In the genomic region with DNA sequence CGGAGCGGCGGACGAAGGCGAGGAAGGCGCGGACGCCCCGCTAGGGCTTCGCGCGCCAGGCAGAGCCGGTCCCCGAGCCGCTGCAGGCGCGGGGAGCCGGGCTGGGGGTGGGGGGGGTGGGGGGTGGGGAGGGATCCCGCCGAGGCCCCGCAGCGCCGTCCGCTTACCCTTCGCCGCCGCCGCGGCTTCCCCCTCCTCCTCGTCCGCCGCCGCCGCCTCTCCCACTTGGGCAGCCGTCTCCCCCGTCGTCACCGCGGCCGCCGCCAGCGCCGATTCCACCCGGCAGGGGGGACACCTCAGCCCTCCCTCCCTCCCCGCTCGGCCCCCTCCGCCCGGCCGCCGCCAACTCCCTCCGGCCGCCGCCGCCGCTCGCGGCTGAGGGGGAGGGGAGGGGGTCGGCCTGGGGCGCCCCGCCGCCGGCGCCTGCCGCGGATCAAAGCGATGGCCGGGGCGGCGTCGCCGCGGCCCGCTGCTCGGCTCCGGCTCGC, we compare ENCODE assay signal across 8 mouse cellular contexts. TPM values are rescaled to one million over a fixed set of nuclear protein-coding genes. Genes with fewer than 3 reads are reported as not detected.
A peak's percentile ranks its signal among the peaks of the same experiment; 100 is the strongest.
DNase-seq lines count a peak whose midpoint lies in the region; ATAC-seq and TF ChIP-seq lines count a peak whose summit lies in the region.

No protein-coding gene starts in this region.

- TF ChIP-seq CTCF in stomach, postnatal 0 days (IDR thresholded peaks at IDR 0.05; ENCODE audit: low read depth), result no peak

- peak overlapping the region; percentile 98 for H3K9ac ChIP-seq in forebrain, embryonic 13.5 days
- H3K9ac ChIP-seq in hindbrain, embryonic 12.5 days, result peak overlapping the region; percentile 100
- H3K9ac ChIP-seq in limb, embryonic 12.5 days (replicated peaks), result peak overlapping the region; percentile 99
- peak overlapping the region; percentile 100 for H3K9ac ChIP-seq in midbrain, embryonic 16.5 days (ENCODE audit: low read depth, low read length)
- peak overlapping the region; percentile 98 for H3K9ac ChIP-seq in stomach, postnatal 0 days (ENCODE audit: low read length)

- no peaks in the 10 kb centered on the region for H3K27me3 ChIP-seq in erythroblast, embryonic 14.5 days (ENCODE audit: control insufficient read depth)
- H3K27me3 ChIP-seq in forebrain, embryonic 13.5 days, result no peaks in the 10 kb centered on the region
- H3K27me3 ChIP-seq in hindbrain, embryonic 12.5 days, result no peaks in the 10 kb centered on the region
- no peaks in the 10 kb centered on the region for H3K27me3 ChIP-seq in limb, embryonic 12.5 days
- no peaks in the 10 kb centered on the region for H3K27me3 ChIP-seq in midbrain, embryonic 16.5 days (ENCODE audit: control insufficient read depth, insufficient read depth, low read depth, low read length)
- H3K27me3 ChIP-seq in stomach, postnatal 0 days (ENCODE audit: control insufficient read depth, insufficient read depth, low read length), result no peaks in the 10 kb centered on the region

- H3K4me1 ChIP-seq in erythroblast, embryonic 14.5 days (ENCODE audit: control insufficient read depth), result peaks cover 60% of the 10 kb centered on the region
- H3K4me1 ChIP-seq in forebrain, embryonic 13.5 days, result peaks cover 24% of the 10 kb centered on the region
- H3K4me1 ChIP-seq in hindbrain, embryonic 12.5 days, result peaks cover 12% of the 10 kb centered on the region
- H3K4me1 ChIP-seq in limb, embryonic 12.5 days (replicated peaks), result peaks cover 12% of the 10 kb centered on the region
- H3K4me1 ChIP-seq in midbrain, embryonic 16.5 days (ENCODE audit: control insufficient read depth, insufficient read depth, low read length), result peaks cover 23% of the 10 kb centered on the region
- no peaks in the 10 kb centered on the region; the same call in 1 of the 2 replicates for H3K4me1 ChIP-seq in stomach, postnatal 0 days (replicated peaks; ENCODE audit: control insufficient read depth, insufficient read depth)

- H3K27ac ChIP-seq in forebrain, embryonic 13.5 days, result peak overlapping the region; percentile 99
- H3K27ac ChIP-seq in hindbrain, embryonic 12.5 days, result peak overlapping the region; percentile 99
- H3K27ac ChIP-seq in limb, embryonic 12.5 days, result peak overlapping the region; percentile 100
- peak overlapping the region; percentile 98 for H3K27ac ChIP-seq in midbrain, embryonic 16.5 days (ENCODE audit: low read length)
- peak overlapping the region; percentile 99 for H3K27ac ChIP-seq in stomach, postnatal 0 days (replicated peaks)

- peak overlapping the region; percentile 92 for H3K4me3 ChIP-seq in erythroblast, embryonic 14.5 days (replicated peaks)
- peak overlapping the region; percentile 94 for H3K4me3 ChIP-seq in forebrain, embryonic 13.5 days
- peak overlapping the region; percentile 99 for H3K4me3 ChIP-seq in hindbrain, embryonic 12.5 days
- peak overlapping the region; percentile 99 for H3K4me3 ChIP-seq in limb, embryonic 12.5 days (replicated peaks)
- peak overlapping the region; percentile 92 for H3K4me3 ChIP-seq in midbrain, embryonic 16.5 days (ENCODE audit: low read depth, low read length)
- H3K4me3 ChIP-seq in stomach, postnatal 0 days (ENCODE audit: low read depth, low read length), result peak overlapping the region; percentile 91

- H3K4me2 ChIP-seq in forebrain, embryonic 13.5 days, result peak overlapping the region; percentile 87
- H3K4me2 ChIP-seq in hindbrain, embryonic 12.5 days (replicated peaks), result peak overlapping the region; percentile 77
- peak overlapping the region; percentile 80 for H3K4me2 ChIP-seq in limb, embryonic 12.5 days
- peak overlapping the region; percentile 88 for H3K4me2 ChIP-seq in midbrain, embryonic 16.5 days (ENCODE audit: low read length)
- peak overlapping the region; percentile 84 for H3K4me2 ChIP-seq in stomach, postnatal 0 days (replicated peaks; ENCODE audit: low read depth)

- 0% methylated on average over 12 of the region's 76 CpGs for WGBS in forebrain, embryonic 13.5 days
- WGBS in hindbrain, embryonic 12.5 days, result 0% methylated on average over 16 of the region's 76 CpGs
- 0% methylated on average over 1 of the region's 76 CpGs for WGBS in limb, embryonic 12.5 days
- WGBS in midbrain, embryonic 16.5 days, result 0% methylated on average over 11 of the region's 76 CpGs
- WGBS in stomach, postnatal 0 days, result no CpG with 5 or more reads among the region's 76 CpGs

- H3K36me3 ChIP-seq in erythroblast, embryonic 14.5 days (ENCODE audit: control insufficient read depth), result peaks cover 7% of the 10 kb centered on the region
- no peaks in the 10 kb centered on the region for H3K36me3 ChIP-seq in forebrain, embryonic 13.5 days (ENCODE audit: poor library complexity, severe bottlenecking)
- no peaks in the 10 kb centered on the region for H3K36me3 ChIP-seq in hindbrain, embryonic 12.5 days
- H3K36me3 ChIP-seq in limb, embryonic 12.5 days, result no peaks in the 10 kb centered on the region
- H3K36me3 ChIP-seq in midbrain, embryonic 16.5 days (ENCODE audit: control insufficient read depth, insufficient read depth, low read length), result no peaks in the 10 kb centered on the region
- no peaks in the 10 kb centered on the region for H3K36me3 ChIP-seq in stomach, postnatal 0 days (ENCODE audit: control insufficient read depth, insufficient read depth, low read length)

- TF ChIP-seq EP300 in stomach, postnatal 0 days (optimal IDR thresholded peaks at IDR 0.05), result no peak

- ATAC-seq in erythroblast, adult 5-6 weeks (replicated peaks; ENCODE audit: low FRiP score, poor library complexity, severe bottlenecking), result no peak
- ATAC-seq in forebrain, embryonic 13.5 days, result peak; percentile 75
- ATAC-seq in hindbrain, embryonic 12.5 days (ENCODE audit: low FRiP score), result peak; percentile 73
- ATAC-seq in limb, embryonic 12.5 days (ENCODE audit: insufficient number of reproducible peaks, insufficient read depth, low FRiP score, low TSS enrichment, low read depth), result peak; percentile 75
- peak; percentile 55 for ATAC-seq in midbrain, embryonic 16.5 days
- ATAC-seq in stomach, postnatal 0 days (ENCODE audit: low FRiP score, low TSS enrichment), result peak; percentile 39

- peak; percentile 43 to 63 for DNase-seq in adrenal gland, postnatal 36 days
- no peak for DNase-seq in stomach, postnatal 0 days (ENCODE audit: low spot score)

- H3K9me3 ChIP-seq in erythroblast, embryonic 14.5 days (ENCODE audit: control insufficient read depth, low read length), result no peaks in the 10 kb centered on the region
- no peaks in the 10 kb centered on the region for H3K9me3 ChIP-seq in forebrain, embryonic 13.5 days (replicated peaks)
- no peaks in the 10 kb centered on the region for H3K9me3 ChIP-seq in hindbrain, embryonic 12.5 days (replicated peaks)
- no peaks in the 10 kb centered on the region for H3K9me3 ChIP-seq in limb, embryonic 12.5 days
- H3K9me3 ChIP-seq in midbrain, embryonic 16.5 days (replicated peaks; ENCODE audit: control insufficient read depth, low read length, poor library complexity, severe bottlenecking), result no peaks in the 10 kb centered on the region
- H3K9me3 ChIP-seq in stomach, postnatal 0 days (ENCODE audit: control insufficient read depth, low read length), result no peaks in the 10 kb centered on the region

RNA-seq across cellular contexts. Expression of a gene that starts 0.4 kb away (rescaled TPM):
- polyA plus RNA-seq in erythroblast, embryonic 14.5 days (2012), result 0.83 and 1.1 TPM in 2 replicates
- total RNA-seq in erythroblast, adult 5-6 weeks (2015; ENCODE audit: low replicate concordance), result 106 and 110 TPM in 2 replicates
- 63.7 and 88.3 TPM in 2 replicates for total RNA-seq in erythroblast, adult 5-6 weeks (2017; ENCODE audit: low replicate concordance)
- total RNA-seq in adrenal gland, postnatal 36 days (2021), result 10 to 100 TPM; 51.2 to 51.7 TPM
- polyA plus RNA-seq in forebrain, embryonic 13.5 days (2015; fragmentation: Nextera tagmentation; extraction: Ambion mirVana), result 17.0 and 18.6 TPM in 2 replicates
- polyA plus RNA-seq in hindbrain, embryonic 12.5 days (2016; fragmentation: Nextera tagmentation; extraction: Ambion mirVana), result 22.2 and 22.3 TPM in 2 replicates
- 27.5 and 29.5 TPM in 2 replicates for polyA plus RNA-seq in limb, embryonic 12.5 days (2016; fragmentation: Nextera tagmentation; extraction: Ambion mirVana)
- polyA plus RNA-seq in midbrain, embryonic 16.5 days (2015; fragmentation: Nextera tagmentation; extraction: Ambion mirVana), result 11.6 and 13.3 TPM in 2 replicates
- polyA plus RNA-seq in stomach, postnatal 0 days (2015; fragmentation: Nextera tagmentation; extraction: Ambion mirVana), result 10.1 and 11.0 TPM in 2 replicates
